Mouse (Mus musculus): ENCODE results near the gene Cyb5rl. TPM values are rescaled to one million over a fixed set of nuclear protein-coding genes. Genes with fewer than 3 reads are reported as not detected.

Cyb5rl gene
- polyA plus RNA-seq, 1 experiment from 2014 or later: 7.3 TPM

GRCm38 (mm10) chr4:107064394-107065098 is 2.2 kb upstream of the Cyb5rl start:
- 81% methylated on average over 5 of the region's 5 CpGs for WGBS
- Histone ChIP-seq H3K9me3 (no peaks in the 10 kb centered on the region), H3K36me3 (peaks cover 48% of the 10 kb centered on the region)

GRCm38 (mm10) chr4:107067151-107067840 is 508 bp downstream of the Cyb5rl start:
- peak; percentile 16; the same call in 1 of the 2 replicates for ATAC-seq (ENCODE audit: low FRiP score, low read depth)
- peak overlapping the region; percentile 86 for H3K4me3 ChIP-seq
- no peaks in the 10 kb centered on the region for H3K9me3 ChIP-seq
- 6% methylated on average over 33 of the region's 33 CpGs for WGBS
- H3K9ac ChIP-seq: peak overlapping the region; percentile 83
- H3K27ac ChIP-seq: no peak overlapping the region
- peak overlapping the region; percentile 98 for H3K4me2 ChIP-seq (replicated peaks)
- peaks cover 13% of the 10 kb centered on the region for H3K4me1 ChIP-seq
- peaks cover 21% of the 10 kb centered on the region for H3K36me3 ChIP-seq
- H3K27me3 ChIP-seq: no peaks in the 10 kb centered on the region

More at GRCm38 (mm10) chr4:107064394-107065098, 2.2 kb upstream of the Cyb5rl start:
- H3K27me3 ChIP-seq: no peaks in the 10 kb centered on the region
- H3K9ac ChIP-seq: no peak overlapping the region
- no peak overlapping the region for H3K27ac ChIP-seq
- peaks cover 13% of the 10 kb centered on the region for H3K4me1 ChIP-seq
- H3K4me3 ChIP-seq: no peak overlapping the region
- H3K4me2 ChIP-seq (replicated peaks): no peak overlapping the region
- no peak for ATAC-seq (ENCODE audit: low FRiP score, low read depth)

GRCm38 (mm10) chr4:107072343-107072742 is 5.6 kb downstream of the Cyb5rl start:
- no peaks in the 10 kb centered on the region for H3K27me3 ChIP-seq
- no peak overlapping the region for H3K4me2 ChIP-seq (replicated peaks)
- no peak overlapping the region for H3K27ac ChIP-seq
- H3K9ac ChIP-seq: no peak overlapping the region
- H3K9me3 ChIP-seq: no peaks in the 10 kb centered on the region
- peaks cover 8% of the 10 kb centered on the region for H3K4me1 ChIP-seq
- ATAC-seq (ENCODE audit: low FRiP score, low read depth): no peak
- H3K4me3 ChIP-seq: no peak overlapping the region
- H3K36me3 ChIP-seq: no peaks in the 10 kb centered on the region
- 84% methylated on average over 9 of the region's 9 CpGs for WGBS

GRCm38 (mm10) chr4:107075456-107075855 is 8.7 kb downstream of the Cyb5rl start:
- ATAC-seq (ENCODE audit: low FRiP score, low read depth): no peak
- Histone ChIP-seq H3K9ac (no peak overlapping the region), H3K27me3 (no peaks in the 10 kb centered on the region), H3K27ac (no peak overlapping the region), H3K4me3 (no peak overlapping the region), H3K9me3 (no peaks in the 10 kb centered on the region), H3K4me1 (0 out of 2 replicates have a peak, but pooled peaks cover 3% of the 10 kb centered on the region), H3K4me2 (replicated peaks) (no peak overlapping the region), H3K36me3 (no peaks in the 10 kb centered on the region)
- 75% methylated on average over 5 of the region's 5 CpGs for WGBS

- Histone ChIP-seq H3K9me3 (no peaks in the 10 kb centered on the region), H3K4me3 (no peak overlapping the region)
These were observed 12.1 kb downstream of the Cyb5rl start for GRCm38 (mm10) chr4:107078894-107079293.

GRCm38 (mm10) chr4:107079716-107080115 is 12.9 kb downstream of the Cyb5rl start:
- no peak overlapping the region for H3K4me2 ChIP-seq (replicated peaks)
- H3K4me1 ChIP-seq: peaks cover 11% of the 10 kb centered on the region
- no peaks in the 10 kb centered on the region for H3K9me3 ChIP-seq
- no peaks in the 10 kb centered on the region for H3K27me3 ChIP-seq
- H3K4me3 ChIP-seq: no peak overlapping the region
- no peak for ATAC-seq (ENCODE audit: low FRiP score, low read depth)
- no peak overlapping the region for H3K27ac ChIP-seq
- no peak overlapping the region for H3K9ac ChIP-seq
- no peaks in the 10 kb centered on the region for H3K36me3 ChIP-seq

More at GRCm38 (mm10) chr4:107078894-107079293, 12.1 kb downstream of the Cyb5rl start:
- no peak overlapping the region for H3K4me2 ChIP-seq (replicated peaks)
- no peaks in the 10 kb centered on the region for H3K36me3 ChIP-seq
- no peak for ATAC-seq (ENCODE audit: low FRiP score, low read depth)
- 92% methylated on average over 4 of the region's 4 CpGs for whole genome bisulfite sequencing
- 0 out of 2 replicates have a peak, but pooled peaks cover 3% of the 10 kb centered on the region for H3K4me1 ChIP-seq
- no peak overlapping the region for H3K27ac ChIP-seq
- H3K27me3 ChIP-seq: no peaks in the 10 kb centered on the region
- H3K9ac ChIP-seq: no peak overlapping the region

GRCm38 (mm10) chr4:107082185-107082584 is 15.4 kb downstream of the Cyb5rl start:
- Histone ChIP-seq H3K27me3 (no peaks in the 10 kb centered on the region), H3K9ac (no peak overlapping the region), H3K9me3 (no peaks in the 10 kb centered on the region), H3K4me2 (replicated peaks) (no peak overlapping the region), H3K36me3 (no peaks in the 10 kb centered on the region), H3K4me1 (peaks cover 18% of the 10 kb centered on the region), H3K27ac (no peak overlapping the region), H3K4me3 (no peak overlapping the region)
- WGBS: 90% methylated on average over 3 of the region's 3 CpGs
- ATAC-seq (ENCODE audit: low FRiP score, low read depth): no peak

GRCm38 (mm10) chr4:107083126-107083525 is 16.3 kb downstream of the Cyb5rl start:
- peaks cover 18% of the 10 kb centered on the region for H3K4me1 ChIP-seq
- no peak overlapping the region for H3K4me2 ChIP-seq (replicated peaks)
- 89% methylated on average over 4 of the region's 4 CpGs for WGBS
- no peaks in the 10 kb centered on the region for H3K36me3 ChIP-seq
- H3K9ac ChIP-seq: no peak overlapping the region
- no peak overlapping the region for H3K4me3 ChIP-seq
- ATAC-seq (ENCODE audit: low FRiP score, low read depth): no peak
- H3K9me3 ChIP-seq: no peaks in the 10 kb centered on the region
- no peak overlapping the region for H3K27ac ChIP-seq
- H3K27me3 ChIP-seq: no peaks in the 10 kb centered on the region

GRCm38 (mm10) chr4:107084343-107084742 is 17.6 kb downstream of the Cyb5rl start:
- Histone ChIP-seq H3K4me1 (peaks cover 18% of the 10 kb centered on the region), H3K4me2 (replicated peaks) (no peak overlapping the region), H3K27me3 (no peaks in the 10 kb centered on the region), H3K36me3 (no peaks in the 10 kb centered on the region), H3K4me3 (no peak overlapping the region), H3K9ac (no peak overlapping the region), H3K27ac (no peak overlapping the region), H3K9me3 (no peaks in the 10 kb centered on the region)
- WGBS: 61% methylated on average over 1 of the region's 1 CpGs
- peak; percentile 15; the same call in 1 of the 2 replicates for ATAC-seq (ENCODE audit: low FRiP score, low read depth)

- H3K36me3 ChIP-seq: no peaks in the 10 kb centered on the region
- ATAC-seq (ENCODE audit: low FRiP score, low read depth): peak; percentile 61; the same call in 1 of the 2 replicates
- peak overlapping the region; percentile 10; the same call in 1 of the 2 replicates for H3K27ac ChIP-seq
- no peaks in the 10 kb centered on the region for H3K27me3 ChIP-seq
- WGBS: 17% methylated on average over 6 of the region's 6 CpGs
- no peak overlapping the region for H3K9ac ChIP-seq
- no peak overlapping the region for H3K4me2 ChIP-seq (replicated peaks)
- H3K4me1 ChIP-seq: peaks cover 18% of the 10 kb centered on the region
- H3K4me3 ChIP-seq: no peak overlapping the region
- no peaks in the 10 kb centered on the region for H3K9me3 ChIP-seq
These were observed 18.1 kb downstream of the Cyb5rl start for GRCm38 (mm10) chr4:107084858-107085257.

- Histone ChIP-seq H3K27me3 (no peaks in the 10 kb centered on the region), H3K4me2 (replicated peaks) (no peak overlapping the region), H3K4me1 (peaks cover 25% of the 10 kb centered on the region), H3K4me3 (no peak overlapping the region), H3K9ac (no peak overlapping the region), H3K36me3 (no peaks in the 10 kb centered on the region), H3K27ac (no peak overlapping the region), H3K9me3 (no peaks in the 10 kb centered on the region)
- WGBS: 76% methylated on average over 14 of the region's 14 CpGs
- ATAC-seq (ENCODE audit: low FRiP score, low read depth): no peak
These were observed 24.9 kb downstream of the Cyb5rl start for GRCm38 (mm10) chr4:107091696-107092095.

- 68% methylated on average over 16 of the region's 16 CpGs for WGBS
- H3K4me2 ChIP-seq (replicated peaks): no peak overlapping the region
- H3K4me1 ChIP-seq: peaks cover 39% of the 10 kb centered on the region
- no peaks in the 10 kb centered on the region for H3K36me3 ChIP-seq
- no peak for ATAC-seq (ENCODE audit: low FRiP score, low read depth)
- H3K4me3 ChIP-seq: no peak overlapping the region
- H3K27me3 ChIP-seq: no peaks in the 10 kb centered on the region
- no peaks in the 10 kb centered on the region for H3K9me3 ChIP-seq
- H3K9ac ChIP-seq: no peak overlapping the region
- no peak overlapping the region for H3K27ac ChIP-seq
These were observed 27.8 kb downstream of the Cyb5rl start for GRCm38 (mm10) chr4:107094484-107095187.
